Mouse (Mus musculus): Measurements from ENCODE around the gene Ftsj3. TPM values are rescaled to one million over a fixed set of nuclear protein-coding genes. Genes with fewer than 3 reads are reported as not detected.
"Not testable (repeated sequence)": the region's sequence is repeated elsewhere in the genome, so short reads cannot be mapped to it uniquely, and the experiment has no call there.

The Ftsj3 gene
- polyA plus RNA-seq, 1 experiment from 2014 or later = 102 TPM

- peaks cover 28% of the 10 kb centered on the region for H3K4me1 ChIP-seq
- H3K4me3 ChIP-seq = no peak overlapping the region
- no peak for DNase-seq (ENCODE audit: extremely low spot score, low spot score)
- no peak overlapping the region for H3K27ac ChIP-seq
- no peaks in the 10 kb centered on the region for H3K27me3 ChIP-seq (ENCODE audit: poor library complexity, severe bottlenecking)
- H3K36me3 ChIP-seq (replicated peaks) = peaks cover 91% of the 10 kb centered on the region
- H3K9me3 ChIP-seq = no peaks in the 10 kb centered on the region
- 96% methylated on average over 4 of the region's 4 CpGs for WGBS
These were observed 9.7 kb upstream of the Ftsj3 start for GRCm38 (mm10) chr11:106265570-106265969.

GRCm38 (mm10) chr11:106264988-106265387, 9.1 kb upstream of the Ftsj3 start:
- 97% methylated on average over 15 of the region's 15 CpGs for WGBS
- no peak for DNase-seq (ENCODE audit: extremely low spot score, low spot score)

GRCm38 (mm10) chr11:106263963-106264362, 8.1 kb upstream of the Ftsj3 start:
- H3K27me3 ChIP-seq (ENCODE audit: poor library complexity, severe bottlenecking) = no peaks in the 10 kb centered on the region
- 92% methylated on average over 9 of the region's 9 CpGs for WGBS
- peaks cover 18% of the 10 kb centered on the region for H3K4me1 ChIP-seq
- H3K27ac ChIP-seq = no peak overlapping the region
- no peak for DNase-seq (ENCODE audit: extremely low spot score, low spot score)
- no peak overlapping the region for H3K4me3 ChIP-seq
- no peaks in the 10 kb centered on the region for H3K9me3 ChIP-seq
- peaks cover 100% of the 10 kb centered on the region for H3K36me3 ChIP-seq (replicated peaks)

More at GRCm38 (mm10) chr11:106264988-106265387, 9.1 kb upstream of the Ftsj3 start:
- H3K9me3 ChIP-seq = no peaks in the 10 kb centered on the region
- H3K27ac ChIP-seq = no peak overlapping the region
- no peaks in the 10 kb centered on the region for H3K27me3 ChIP-seq (ENCODE audit: poor library complexity, severe bottlenecking)
- no peak overlapping the region for H3K4me3 ChIP-seq
- peaks cover 22% of the 10 kb centered on the region for H3K4me1 ChIP-seq
- peaks cover 93% of the 10 kb centered on the region for H3K36me3 ChIP-seq (replicated peaks)

- WGBS = 92% methylated on average over 14 of the region's 14 CpGs
- H3K36me3 ChIP-seq (replicated peaks) = peaks cover 92% of the 10 kb centered on the region
- DNase-seq (ENCODE audit: extremely low spot score, low spot score) = no peak
- no peaks in the 10 kb centered on the region for H3K27me3 ChIP-seq (ENCODE audit: poor library complexity, severe bottlenecking)
- H3K4me3 ChIP-seq = no peak overlapping the region
- no peaks in the 10 kb centered on the region for H3K9me3 ChIP-seq
- peaks cover 14% of the 10 kb centered on the region for H3K4me1 ChIP-seq
- no peak overlapping the region for H3K27ac ChIP-seq
These were observed 5.1 kb upstream of the Ftsj3 start for GRCm38 (mm10) chr11:106260826-106261450.

- peak overlapping the region; percentile 88 for H3K4me3 ChIP-seq
- H3K4me1 ChIP-seq = peaks cover 24% of the 10 kb centered on the region
- DNase-seq (ENCODE audit: extremely low spot score, low spot score) = no peak
- peaks cover 80% of the 10 kb centered on the region for H3K36me3 ChIP-seq (replicated peaks)
- H3K27ac ChIP-seq = peak overlapping the region; percentile 95
- H3K9me3 ChIP-seq = no peaks in the 10 kb centered on the region
- 78% methylated on average over 5 of the region's 5 CpGs for WGBS
- H3K27me3 ChIP-seq (ENCODE audit: poor library complexity, severe bottlenecking) = no peaks in the 10 kb centered on the region
These were observed 896 bp upstream of the Ftsj3 start for GRCm38 (mm10) chr11:106256775-106257174.

GRCm38 (mm10) chr11:106255174-106255573, 705 bp downstream of the Ftsj3 start:
- H3K4me1 ChIP-seq = peaks cover 24% of the 10 kb centered on the region
- peaks cover 80% of the 10 kb centered on the region for H3K36me3 ChIP-seq (replicated peaks)
- no peaks in the 10 kb centered on the region for H3K9me3 ChIP-seq
- no peak for DNase-seq (ENCODE audit: extremely low spot score, low spot score)
- no peaks in the 10 kb centered on the region for H3K27me3 ChIP-seq (ENCODE audit: poor library complexity, severe bottlenecking)
- peak overlapping the region; percentile 95 for H3K27ac ChIP-seq
- WGBS = 3% methylated on average over 22 of the region's 22 CpGs
- H3K4me3 ChIP-seq = peak overlapping the region; percentile 88

- peaks cover 80% of the 10 kb centered on the region for H3K36me3 ChIP-seq (replicated peaks)
- peak overlapping the region; percentile 95; the same call in 1 of the 2 replicates for H3K27ac ChIP-seq
- peaks cover 24% of the 10 kb centered on the region for H3K4me1 ChIP-seq
- DNase-seq (ENCODE audit: extremely low spot score, low spot score) = no peak
- H3K9me3 ChIP-seq = no peaks in the 10 kb centered on the region
- WGBS = 20% methylated on average over 2 of the region's 2 CpGs
- H3K4me3 ChIP-seq = peak overlapping the region; percentile 88
- no peaks in the 10 kb centered on the region for H3K27me3 ChIP-seq (ENCODE audit: poor library complexity, severe bottlenecking)
These were observed 1.1 kb downstream of the Ftsj3 start for GRCm38 (mm10) chr11:106254767-106255166.

- peaks cover 100% of the 10 kb centered on the region for H3K36me3 ChIP-seq (replicated peaks)
- H3K27me3 ChIP-seq (ENCODE audit: poor library complexity, severe bottlenecking) = no peaks in the 10 kb centered on the region
- no peak for DNase-seq (ENCODE audit: extremely low spot score, low spot score)
- H3K4me1 ChIP-seq = peaks cover under 1% of the 10 kb centered on the region; the same call in 1 of the 2 replicates
- 91% methylated on average over 7 of the region's 7 CpGs for WGBS
- no peak overlapping the region for H3K27ac ChIP-seq
- H3K9me3 ChIP-seq = peaks cover 5% of the 10 kb centered on the region; the same call in 1 of the 2 replicates
- H3K4me3 ChIP-seq = no peak overlapping the region
These were observed 6.6 kb downstream of the Ftsj3 start for GRCm38 (mm10) chr11:106249326-106249725.

- WGBS = 93% methylated on average over 1 of the region's 1 CpGs
- DNase-seq (ENCODE audit: extremely low spot score, low spot score) = no peak
- H3K4me3 ChIP-seq = no peak overlapping the region
- peaks cover 5% of the 10 kb centered on the region; the same call in 1 of the 2 replicates for H3K9me3 ChIP-seq
- no peak overlapping the region for H3K27ac ChIP-seq
- H3K4me1 ChIP-seq = no peaks in the 10 kb centered on the region
- H3K36me3 ChIP-seq (replicated peaks) = peaks cover 100% of the 10 kb centered on the region
- no peaks in the 10 kb centered on the region for H3K27me3 ChIP-seq (ENCODE audit: poor library complexity, severe bottlenecking)
These were observed 9.0 kb downstream of the Ftsj3 start for GRCm38 (mm10) chr11:106246834-106247233.

GRCm38 (mm10) chr11:106233978-106234377, 21.9 kb downstream of the Ftsj3 start:
- H3K9me3 ChIP-seq; H3K27me3 ChIP-seq (ENCODE audit: poor library complexity, severe bottlenecking); DNase-seq (ENCODE audit: extremely low spot score, low spot score); H3K4me1 ChIP-seq; H3K4me3 ChIP-seq; H3K27ac ChIP-seq: not testable (repeated sequence)
- 81% methylated on average over 8 of the region's 8 CpGs for WGBS
- H3K36me3 ChIP-seq (replicated peaks) = peaks cover 96% of the 10 kb centered on the region

GRCm38 (mm10) chr11:106220603-106221002, 35.3 kb downstream of the Ftsj3 start:
- peaks cover 15% of the 10 kb centered on the region for H3K4me1 ChIP-seq
- H3K27me3 ChIP-seq (ENCODE audit: poor library complexity, severe bottlenecking) = no peaks in the 10 kb centered on the region
- no peak for DNase-seq (ENCODE audit: extremely low spot score, low spot score)
- H3K9me3 ChIP-seq = no peaks in the 10 kb centered on the region
- no peak overlapping the region for H3K27ac ChIP-seq
- H3K36me3 ChIP-seq (replicated peaks) = peaks cover 22% of the 10 kb centered on the region
- H3K4me3 ChIP-seq = no peak overlapping the region
- 91% methylated on average over 3 of the region's 3 CpGs for WGBS

- DNase-seq (ENCODE audit: extremely low spot score, low spot score) = peak; percentile 88
- Histone ChIP-seq H3K27ac (peak within 1 kb of the TSS; percentile 94), H3K9me3 (no peaks in the 10 kb centered on the region), H3K4me1 (peaks cover 27% of the 10 kb centered on the region), H3K36me3 (replicated peaks) (peaks cover 23% of the 10 kb centered on the region), H3K27me3 (ENCODE audit: poor library complexity, severe bottlenecking) (no peaks in the 10 kb centered on the region), H3K4me3 (peak within 1 kb of the TSS; percentile 79)
- WGBS = under 1% methylated on average over 70 of the region's 70 CpGs
These were observed 39.0 kb downstream of the Ftsj3 start, which contains the start of gene Ddx42 for GRCm38 (mm10) chr11:106216730-106217490. TSS of gene Ddx42 (plus strand) at chr11:106216926.
